Mouse (Mus musculus) C2C12 (cell line): Measurements from ENCODE around the gene Arhgap6. TPM values are rescaled to one million over a fixed set of nuclear protein-coding genes. Genes with fewer than 3 reads are reported as not detected.

Experiments used
- H3K27me3 ChIP-seq: one replicate; pipeline ENCODE4 v1.6.1; 2011; ENCODE audit not compliant: control insufficient read depth, insufficient read depth, insufficient read length
- H3K36me3 ChIP-seq: one replicate; pipeline ENCODE4 v1.6.1; 2011; ENCODE audit not compliant: control insufficient read depth, insufficient read depth
- H3K4me3 ChIP-seq: one replicate; pipeline ENCODE4 v1.5.1; 2011; ENCODE audit warnings: mild to moderate bottlenecking, control low read depth; ENCODE audit not compliant: poor library complexity, insufficient read depth, severe bottlenecking
- H3K79me2 ChIP-seq: one replicate; pipeline ENCODE4 v1.6.1; 2011; ENCODE audit not compliant: control insufficient read depth, insufficient read depth
- H3K79me3 ChIP-seq: one replicate; pipeline ENCODE4 v1.6.1; 2011; ENCODE audit warnings: low read depth, control low read depth
- H3ac ChIP-seq: one replicate; pipeline ENCODE3; 2011; ENCODE audit warnings: low read depth; ENCODE audit not compliant: control insufficient read depth, insufficient read length
- CEBPB ChIP-seq: IDR thresholded peaks from one replicate; pipeline ENCODE4 v1.6.1; 2011; ENCODE audit warnings: low read depth, mild to moderate bottlenecking, control low read depth, moderate library complexity
- CTCF ChIP-seq: IDR thresholded peaks from one replicate; pipeline ENCODE4 v1.5.1; 2011; ENCODE audit not compliant: control insufficient read depth, insufficient read depth, insufficient read length
- FOSL1 ChIP-seq: IDR thresholded peaks from one replicate; pipeline ENCODE4 v1.8.0; 2011; ENCODE audit warnings: mild to moderate bottlenecking, low read length; ENCODE audit not compliant: poor library complexity, insufficient read depth, severe bottlenecking
- MAX ChIP-seq: IDR thresholded peaks from one replicate; pipeline ENCODE4 v1.6.1; 2011; ENCODE audit warnings: mild to moderate bottlenecking, control low read depth
- MYOD1 ChIP-seq: IDR thresholded peaks from one replicate; pipeline ENCODE4 v1.6.1; 2011; ENCODE audit warnings: low read depth; ENCODE audit not compliant: control insufficient read depth, insufficient read length
- MYOG ChIP-seq: IDR thresholded peaks from one replicate; pipeline ENCODE4 v1.6.1; 2011; ENCODE audit not compliant: control insufficient read depth, insufficient read length; ENCODE audit errors: extremely low read depth
- USF1 ChIP-seq: IDR thresholded peaks from one replicate; pipeline ENCODE4 v1.6.1; 2011; ENCODE audit warnings: low read depth, mild to moderate bottlenecking, control low read depth, moderate library complexity
- polyA plus RNA-seq: library from polyadenylated mRNA; unstranded; fragments of >200 nt; fragmentation: generic; extraction: Trizol; gene quantifications from one replicate; pipeline ENCODE4 v1.2.1, GENCODE M21; 2012; ENCODE audit warnings: missing spikeins

The Arhgap6 gene
- polyA plus RNA-seq, 1 experiment: 0.27 TPM

DNA sequence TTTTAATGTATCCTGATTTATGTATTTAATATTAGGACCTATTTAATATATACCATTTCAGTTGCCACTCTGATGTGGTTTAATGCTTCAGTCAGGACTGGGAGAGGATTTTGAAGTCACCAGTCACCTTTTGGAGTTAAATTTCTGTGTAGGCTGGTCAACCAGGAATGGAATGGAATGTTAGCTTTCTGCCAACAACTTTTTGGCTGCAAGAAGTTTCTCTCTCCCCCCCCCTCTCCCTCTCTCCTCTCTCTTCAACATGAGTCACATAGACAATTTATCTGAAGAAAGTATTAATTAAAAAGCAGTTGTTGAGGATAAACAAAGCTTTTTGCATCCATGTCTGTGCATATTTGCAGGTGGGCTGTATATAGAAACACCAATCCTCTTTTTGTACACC, 217.8 kb downstream of the Arhgap6 start:
- H3K27me3 ChIP-seq: no peaks in the 10 kb centered on the region
- H3K36me3 ChIP-seq: no peaks in the 10 kb centered on the region
- no peak overlapping the region for H3ac ChIP-seq
- no peak overlapping the region for H3K4me3 ChIP-seq
- H3K79me3 ChIP-seq: no peaks in the 10 kb centered on the region
- no peaks in the 10 kb centered on the region for H3K79me2 ChIP-seq
- no peak for TF ChIP-seq MAX
- TF ChIP-seq USF1: no peak

GRCm38 (mm10) chrX:169034390-169034789, 239.5 kb downstream of the Arhgap6 start:
- Histone ChIP-seq H3K27me3 (peaks cover 6% of the 10 kb centered on the region), H3K36me3 (no peaks in the 10 kb centered on the region), H3K4me3 (no peak overlapping the region), H3ac (no peak overlapping the region), H3K79me3 (no peaks in the 10 kb centered on the region), H3K79me2 (no peaks in the 10 kb centered on the region)
- no peak for TF ChIP-seq USF1
- TF ChIP-seq MAX: no peak
- TF ChIP-seq MYOG: no peak
- TF ChIP-seq MYOD1: no peak
- no peak for TF ChIP-seq CEBPB
- no peak for TF ChIP-seq CTCF
- no peak for TF ChIP-seq FOSL1

DNA sequence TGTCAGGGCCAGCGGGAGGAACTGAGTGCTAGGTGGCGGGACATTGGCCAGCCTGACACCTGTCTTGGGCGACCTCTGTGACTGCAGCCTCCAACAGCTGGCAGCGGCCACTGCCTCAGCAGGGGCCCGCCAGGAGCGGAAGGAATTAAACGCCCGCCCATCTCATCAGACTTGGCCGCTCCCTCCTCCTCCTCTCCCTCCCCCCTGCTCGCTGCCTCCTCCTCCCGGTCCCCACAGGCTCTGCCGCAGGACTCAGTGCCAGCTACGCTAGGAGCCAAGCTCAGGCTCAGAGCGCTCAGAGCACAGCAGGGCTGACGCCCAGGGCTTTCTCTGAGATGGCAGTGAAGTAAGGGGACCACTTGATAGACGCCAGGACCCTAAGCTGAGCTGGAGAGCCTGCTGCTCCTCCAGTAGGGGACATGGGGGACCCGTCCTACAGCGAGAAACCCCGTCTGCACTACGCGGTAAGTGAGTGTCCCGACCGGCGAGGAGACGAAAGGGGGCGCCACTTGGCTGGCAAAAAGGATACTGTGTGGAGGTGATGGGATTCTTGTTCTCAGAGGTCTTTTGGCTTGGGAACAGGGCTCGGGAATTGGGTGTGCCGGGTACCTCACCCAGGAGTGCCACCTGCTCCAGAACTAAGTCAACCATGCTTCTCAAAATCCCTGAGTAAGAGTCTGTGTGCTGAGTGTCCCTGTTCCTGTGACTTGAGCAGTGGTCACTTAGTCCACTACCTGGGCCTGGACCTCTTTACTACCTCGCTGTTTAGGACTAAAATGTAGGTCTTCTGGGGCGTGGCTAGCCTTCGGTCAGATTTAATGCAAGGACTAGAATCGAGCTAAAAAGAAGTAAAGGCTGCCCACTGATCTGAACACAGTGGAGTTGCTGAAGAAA, 241.8 kb downstream of the Arhgap6 start:
- TF ChIP-seq USF1 (no peak), MAX (no peak), MYOD1 (no peak), CEBPB (no peak), MYOG (no peak), FOSL1 (no peak), CTCF (no peak)
- Histone ChIP-seq H3K27me3 (peaks cover 6% of the 10 kb centered on the region), H3K79me2 (no peaks in the 10 kb centered on the region), H3K36me3 (no peaks in the 10 kb centered on the region), H3ac (no peak overlapping the region), H3K79me3 (no peaks in the 10 kb centered on the region), H3K4me3 (no peak overlapping the region)

DNA sequence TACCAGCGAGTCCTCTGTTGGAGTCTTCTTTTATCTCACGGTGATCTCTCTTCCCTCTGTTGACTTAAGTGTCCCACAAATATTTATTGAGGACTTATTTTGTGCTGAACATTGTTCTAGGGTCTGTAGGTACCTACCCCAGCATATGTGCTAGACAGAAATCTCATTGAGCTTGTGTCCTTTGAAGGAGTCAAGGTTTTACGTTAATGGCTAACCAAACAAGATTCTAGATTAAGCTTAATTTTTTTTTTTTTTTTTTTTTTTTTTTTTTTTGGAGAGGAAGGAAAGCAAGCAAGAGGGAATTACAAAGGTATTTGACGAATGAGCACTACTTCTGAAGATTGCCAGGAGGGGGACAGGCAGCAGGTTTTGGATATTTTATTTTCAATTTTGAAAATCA, 242.5 kb downstream of the Arhgap6 start:
- Histone ChIP-seq H3ac (no peak overlapping the region), H3K4me3 (no peak overlapping the region), H3K79me3 (no peaks in the 10 kb centered on the region), H3K27me3 (peaks cover 6% of the 10 kb centered on the region), H3K79me2 (no peaks in the 10 kb centered on the region), H3K36me3 (no peaks in the 10 kb centered on the region)
- TF ChIP-seq CTCF (no peak), MYOD1 (no peak), MAX (no peak), FOSL1 (no peak), CEBPB (no peak), MYOG (no peak), USF1 (no peak)

GRCm38 (mm10) chrX:169043872-169044271, 249.0 kb downstream of the Arhgap6 start:
- no peaks in the 10 kb centered on the region for H3K79me3 ChIP-seq
- TF ChIP-seq USF1 (no peak), MYOG (no peak), CEBPB (no peak), MAX (no peak), CTCF (no peak), MYOD1 (no peak), FOSL1 (no peak)
- no peaks in the 10 kb centered on the region for H3K27me3 ChIP-seq
- H3ac ChIP-seq: no peak overlapping the region
- no peaks in the 10 kb centered on the region for H3K36me3 ChIP-seq
- no peaks in the 10 kb centered on the region for H3K79me2 ChIP-seq
- no peak overlapping the region for H3K4me3 ChIP-seq
